Mouse (Mus musculus) limb, embryonic 14.5 days (tissue): ENCODE results near the gene Slc8a3. TPM values are rescaled to one million over a fixed set of nuclear protein-coding genes. Genes with fewer than 3 reads are reported as not detected.

Source experiments
- ATAC-seq: fragments of 200-750 bp; cut with Nextera tagmentation; 2 replicates; pipeline ENCODE4 v1.8.0; 2017; ENCODE audit warnings: low read depth, moderate number of reproducible peaks, moderate TSS enrichment; ENCODE audit not compliant: low FRiP score
- DNase-seq: peaks from one replicate; pipeline ENCODE4 v3.0.0-alpha.2; 2015; ENCODE audit warnings: low spot score
- H3K27ac ChIP-seq: fragments of 300-500 bp; sonication (generic); replicated peaks from 2 replicates; pipeline ENCODE4 v1.5.1; 2014; ENCODE audit warnings: low read depth, mild to moderate bottlenecking, low read length, moderate library complexity, mixed read lengths
- H3K27me3 ChIP-seq: fragments of 300-500 bp; sonication (generic); 2 replicates; pipeline ENCODE4 v1.6.1; 2014; ENCODE audit warnings: low read length, mixed read lengths; ENCODE audit not compliant: control insufficient read depth, insufficient read depth
- H3K36me3 ChIP-seq: fragments of 300-500 bp; sonication (generic); 2 replicates; pipeline ENCODE4 v1.6.1; 2014; ENCODE audit warnings: mild to moderate bottlenecking, low read length, moderate library complexity, mixed read lengths; ENCODE audit not compliant: control insufficient read depth, insufficient read depth
- H3K4me1 ChIP-seq: fragments of 300-500 bp; sonication (generic); 2 replicates; pipeline ENCODE4 v1.6.1; 2014; ENCODE audit warnings: antibody characterized with exemption, low read length, mixed read lengths; ENCODE audit not compliant: control insufficient read depth, insufficient read depth
- H3K4me2 ChIP-seq: fragments of 300-500 bp; sonication (generic); replicated peaks from 2 replicates; pipeline ENCODE4 v1.6.1; 2014; ENCODE audit warnings: low read depth, mild to moderate bottlenecking, low read length, moderate library complexity; ENCODE audit not compliant: severe bottlenecking
- H3K4me3 ChIP-seq: fragments of 300-500 bp; sonication (generic); replicated peaks from 2 replicates; pipeline ENCODE4 v1.5.1; 2014; ENCODE audit warnings: low read length
- H3K9ac ChIP-seq: fragments of 300-500 bp; sonication (generic); 2 replicates; pipeline ENCODE4 v1.6.1; 2014; ENCODE audit warnings: mild to moderate bottlenecking, low read depth, low read length, moderate library complexity; ENCODE audit not compliant: severe bottlenecking
- H3K9me3 ChIP-seq: fragments of 300-500 bp; sonication (generic); 2 replicates; pipeline ENCODE4 v1.6.1; 2016; ENCODE audit warnings: low read length; ENCODE audit not compliant: control insufficient read depth
- POLR2A ChIP-seq: fragments of 200-500 bp; IDR thresholded peaks from 2 replicates; pipeline ENCODE4 v1.8.0; 2012; ENCODE audit warnings: inconsistent platforms, mild to moderate bottlenecking, moderate library complexity, borderline replicate concordance; ENCODE audit not compliant: insufficient read depth, insufficient read length; ENCODE audit errors: extremely low read depth
- WGBS: fragments of 180-500 bp; shearing (Covaris S2); extraction: QIAGEN DNeasy Blood & Tissue Kit; methylation state at CpG from one replicate; pipeline ENCODE4 v1.1.7; 2014; 5-methylcytosine and 5-hydroxymethylcytosine counted together
- polyA plus RNA-seq, 2 experiments: library from polyadenylated mRNA; depleted of rRNA in 1 of 2; stranded (reverse) in 1 of 2; unstranded in 1 of 2; fragments of >200 nt; fragmentation: Nextera tagmentation in 1 of 2; extraction: Ambion mirVana in 1 of 2; gene quantifications; 2 replicates each; pipeline versions ENCODE4 v1.2.1 to v1.2.3; 2012 to 2014

Slc8a3 gene
- polyA plus RNA-seq, 2 experiments = 2.5 to 4.2 TPM

DNA sequence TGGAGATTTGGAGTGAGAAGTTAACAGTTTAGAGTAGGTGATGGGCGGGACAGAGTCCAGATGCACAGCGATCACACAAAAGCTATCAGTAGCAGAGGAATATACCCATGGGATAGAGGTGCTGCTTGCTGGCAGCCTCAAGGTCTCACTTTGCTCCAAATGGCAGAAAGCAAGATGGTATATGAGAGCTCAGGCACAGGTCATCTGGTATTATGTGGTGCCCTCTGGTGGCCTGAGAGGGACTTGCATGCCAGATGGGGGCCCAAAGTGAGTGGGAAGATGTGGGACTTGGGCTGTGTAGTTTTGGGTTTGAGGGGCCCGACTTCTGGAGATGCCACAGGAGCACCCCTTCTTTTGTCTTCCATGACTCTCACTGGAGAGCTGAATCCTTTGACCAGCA lies 150.9 kb downstream of the Slc8a3 start:
- no peaks in the 10 kb centered on the region for H3K9me3 ChIP-seq
- no peaks in the 10 kb centered on the region for H3K36me3 ChIP-seq
- H3K4me3 ChIP-seq = no peak overlapping the region
- H3K4me1 ChIP-seq = no peaks in the 10 kb centered on the region
- H3K27ac ChIP-seq = no peak overlapping the region
- H3K9ac ChIP-seq = no peak overlapping the region
- TF ChIP-seq POLR2A = no peak
- WGBS = 58% methylated on average over 3 of the region's 3 CpGs
- DNase-seq = peak; percentile 25
- H3K4me2 ChIP-seq = no peak overlapping the region
- peak; percentile 55; the same call in 1 of the 2 replicates for ATAC-seq
- no peaks in the 10 kb centered on the region for H3K27me3 ChIP-seq

DNA sequence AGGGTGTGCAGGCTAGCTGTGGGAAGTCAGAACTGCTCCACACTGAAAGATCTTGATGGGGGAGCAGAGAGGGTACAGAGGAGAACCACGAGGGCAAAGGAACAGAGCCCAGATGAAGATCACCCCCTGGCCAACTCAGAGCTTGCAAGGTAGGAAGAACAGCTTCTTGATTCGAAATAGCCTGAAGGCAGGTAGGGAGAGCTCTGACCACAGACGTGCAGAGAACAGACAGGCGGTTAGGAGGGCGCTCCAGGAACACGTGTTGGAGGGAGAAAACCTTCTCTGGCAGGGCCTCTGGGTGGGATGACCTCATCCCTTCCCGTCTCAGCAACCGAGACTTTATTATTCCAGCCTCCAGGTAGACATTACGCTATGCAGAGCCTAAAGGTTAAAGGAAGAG lies 157.7 kb downstream of the Slc8a3 start:
- WGBS = 42% methylated on average over 9 of the region's 9 CpGs
- no peak overlapping the region for H3K27ac ChIP-seq
- no peak overlapping the region for H3K4me3 ChIP-seq
- no peaks in the 10 kb centered on the region for H3K27me3 ChIP-seq
- no peaks in the 10 kb centered on the region for H3K9me3 ChIP-seq
- ATAC-seq (no peak), DNase-seq (no peak)
- no peaks in the 10 kb centered on the region; the same call in 1 of the 2 replicates for H3K36me3 ChIP-seq
- TF ChIP-seq POLR2A = no peak
- H3K4me1 ChIP-seq = no peaks in the 10 kb centered on the region
- no peak overlapping the region for H3K4me2 ChIP-seq
- no peak overlapping the region for H3K9ac ChIP-seq

DNA sequence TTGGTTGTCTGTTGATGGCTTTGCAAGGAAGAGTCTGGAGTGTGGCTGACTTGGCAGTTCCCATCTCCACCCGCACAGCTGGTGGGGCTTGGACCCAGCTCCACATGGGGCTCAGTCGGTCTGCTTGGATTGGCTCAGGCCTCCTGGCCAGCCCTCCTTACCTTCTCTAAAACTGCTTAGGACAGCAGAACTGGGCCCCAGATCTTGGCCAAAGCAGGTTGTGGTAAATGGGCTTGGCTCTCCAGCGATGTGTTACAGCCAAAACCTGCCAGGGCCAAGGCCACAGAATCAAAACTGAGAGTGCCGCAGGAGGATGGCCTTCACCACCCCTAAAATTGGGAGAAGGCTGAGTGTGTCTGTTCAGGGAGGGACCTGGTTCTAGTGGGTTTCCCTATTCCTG lies 159.1 kb downstream of the Slc8a3 start:
- ATAC-seq = no peak
- H3K4me2 ChIP-seq = no peak overlapping the region
- no peaks in the 10 kb centered on the region for H3K9me3 ChIP-seq
- H3K9ac ChIP-seq = no peak overlapping the region
- no peak overlapping the region for H3K4me3 ChIP-seq
- no peaks in the 10 kb centered on the region for H3K27me3 ChIP-seq
- 87% methylated on average over 4 of the region's 4 CpGs for WGBS
- TF ChIP-seq POLR2A = no peak
- H3K4me1 ChIP-seq = no peaks in the 10 kb centered on the region
- no peaks in the 10 kb centered on the region; the same call in 1 of the 2 replicates for H3K36me3 ChIP-seq
- DNase-seq = no peak
- no peak overlapping the region for H3K27ac ChIP-seq

DNA sequence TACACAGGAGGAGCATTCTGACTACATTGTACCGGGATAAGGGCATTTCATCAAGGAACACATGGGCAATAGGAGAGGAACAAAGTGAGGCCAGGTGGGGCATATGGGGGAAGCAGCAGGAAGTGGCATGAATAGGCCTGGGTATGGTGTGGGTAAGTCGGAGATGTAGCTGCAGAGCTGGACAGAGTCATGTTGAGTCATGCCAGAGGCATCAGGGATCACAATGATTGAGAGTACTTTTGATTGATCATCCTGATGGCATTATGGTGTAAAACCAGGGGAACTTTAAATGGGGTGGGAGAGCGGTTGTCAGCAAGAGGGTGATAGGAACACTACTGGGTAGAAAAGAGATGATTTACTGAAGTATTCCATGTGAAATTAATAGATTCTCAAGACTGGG lies 160.0 kb downstream of the Slc8a3 start:
- Histone ChIP-seq H3K4me1 (no peaks in the 10 kb centered on the region), H3K27ac (no peak overlapping the region), H3K9me3 (no peaks in the 10 kb centered on the region), H3K36me3 (no peaks in the 10 kb centered on the region; the same call in 1 of the 2 replicates), H3K27me3 (no peaks in the 10 kb centered on the region), H3K4me3 (no peak overlapping the region), H3K4me2 (no peak overlapping the region), H3K9ac (no peak overlapping the region)
- DNase-seq (no peak), ATAC-seq (no peak)
- no peak for TF ChIP-seq POLR2A
- WGBS = 76% methylated on average over 3 of the region's 3 CpGs

DNA sequence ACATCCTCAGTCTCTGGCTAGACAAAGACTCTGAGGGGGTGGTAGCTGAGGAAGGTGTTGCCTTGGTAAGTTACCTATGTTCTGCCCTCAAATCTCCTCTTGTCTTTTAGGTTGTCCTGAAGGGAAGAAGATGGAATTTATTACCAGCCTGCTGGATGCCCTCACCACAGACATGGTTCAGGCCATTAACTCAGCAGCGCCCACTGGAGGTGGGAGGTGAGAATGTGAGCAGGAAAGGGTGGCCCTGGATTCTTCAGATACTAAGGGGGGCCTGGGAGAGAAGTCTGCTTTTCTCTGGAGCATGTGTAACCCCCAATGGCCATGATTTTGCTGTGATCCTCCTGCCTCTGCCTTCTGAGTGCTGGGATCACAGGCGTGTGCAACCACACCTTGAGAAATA lies 162.9 kb downstream of the Slc8a3 start:
- Histone ChIP-seq H3K27me3 (no peaks in the 10 kb centered on the region), H3K4me2 (no peak overlapping the region), H3K4me1 (peaks cover 9% of the 10 kb centered on the region; the same call in 1 of the 2 replicates), H3K9me3 (no peaks in the 10 kb centered on the region), H3K9ac (no peak overlapping the region), H3K4me3 (no peak overlapping the region), H3K36me3 (no peaks in the 10 kb centered on the region; the same call in 1 of the 2 replicates), H3K27ac (no peak overlapping the region)
- ATAC-seq (no peak), DNase-seq (no peak)
- 69% methylated on average over 2 of the region's 2 CpGs for WGBS
- no peak for TF ChIP-seq POLR2A

DNA sequence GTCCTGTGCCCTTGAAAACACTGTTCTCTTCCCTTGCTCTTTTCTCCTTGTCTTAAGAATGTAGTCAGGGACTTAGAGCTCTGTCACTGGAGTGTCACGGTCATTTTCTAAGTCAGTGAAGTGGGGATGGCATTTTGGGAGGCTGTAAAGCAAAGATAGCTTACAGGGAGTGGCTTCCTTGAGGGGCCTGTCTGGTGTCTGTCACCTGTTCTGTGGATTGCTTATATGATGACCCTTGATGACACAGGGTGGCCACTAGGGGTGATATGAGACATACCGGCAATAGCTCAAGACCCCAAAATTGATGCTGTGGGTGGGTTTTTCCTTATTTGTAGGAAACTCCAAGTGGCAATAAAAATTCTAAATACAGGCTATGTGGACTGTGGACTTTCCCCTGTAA lies 164.5 kb downstream of the Slc8a3 start:
- DNase-seq (no peak), ATAC-seq (no peak)
- WGBS = 73% methylated on average over 2 of the region's 2 CpGs
- no peaks in the 10 kb centered on the region for H3K9me3 ChIP-seq
- H3K36me3 ChIP-seq = no peaks in the 10 kb centered on the region; the same call in 1 of the 2 replicates
- H3K27me3 ChIP-seq = no peaks in the 10 kb centered on the region
- no peak overlapping the region for H3K27ac ChIP-seq
- peaks cover 9% of the 10 kb centered on the region; the same call in 1 of the 2 replicates for H3K4me1 ChIP-seq
- TF ChIP-seq POLR2A = no peak
- no peak overlapping the region for H3K9ac ChIP-seq
- no peak overlapping the region for H3K4me3 ChIP-seq
- H3K4me2 ChIP-seq = no peak overlapping the region
